Mouse (Mus musculus): ENCODE measurements around the gene Wbp2.
A peak's percentile ranks its signal among the peaks of the same experiment; 100 is the strongest.

GRCm38 (mm10) chr11:116071510-116071909, 15.3 kb downstream of the Wbp2 start:
- peak; percentile 29; the same call in 1 of the 2 replicates for TF ChIP-seq CTCF (IDR thresholded peaks at IDR 0.05; ENCODE audit: insufficient read depth, low read depth, low read length)
- no peak for TF ChIP-seq POLR2A (IDR thresholded peaks at IDR 0.05; ENCODE audit: insufficient read depth, low read depth, low read length)

All from olfactory bulb, adult 2 months (tissue).